Mouse (Mus musculus) MEL (cell line): ENCODE results near the gene Ptprh. TPM values are rescaled to one million over a fixed set of nuclear protein-coding genes. Genes with fewer than 3 reads are reported as not detected.

Source experiments
- DNase-seq: peaks from one replicate; pipeline ENCODE4 v3.0.0; 2011; ENCODE audit warnings: low read depth, low spot score
- H3K27ac ChIP-seq: 2 replicates; pipeline ENCODE4 v1.5.1; 2012; ENCODE audit warnings: low read depth, mild to moderate bottlenecking, control low read depth, low read length, moderate library complexity; ENCODE audit not compliant: control insufficient read depth
- H3K27me3 ChIP-seq, 2 experiments: fragments of 150-350 bp in 1 of 2; sonication (generic) in 1 of 2; 2 replicates each; pipeline ENCODE4 v1.6.1; 2012; ENCODE audit warnings: low read length in 2 of 2, mild to moderate bottlenecking in 2 of 2, improper control_type of control experiment in 1 of 2, moderate library complexity in 1 of 2; ENCODE audit not compliant: insufficient read depth in 2 of 2, control insufficient read depth in 1 of 2
- H3K36me3 ChIP-seq, 2 experiments: 2 replicates each; pipeline ENCODE4 v1.6.1; 2012 to 2014; ENCODE audit warnings: low read length in 2 of 2, improper control_type of control experiment in 1 of 2, inconsistent platforms in 1 of 2, mild to moderate bottlenecking in 1 of 2; ENCODE audit not compliant: insufficient read depth in 2 of 2, control insufficient read depth in 1 of 2
- H3K4me1 ChIP-seq, 2 experiments: fragments of 150-350 bp in 1 of 2; sonication (generic) in 1 of 2; 2 replicates each; pipeline ENCODE4 v1.6.1; 2012; ENCODE audit warnings: low read length in 2 of 2, improper control_type of control experiment in 1 of 2, mild to moderate bottlenecking in 1 of 2; ENCODE audit not compliant: insufficient read depth in 2 of 2, control insufficient read depth in 1 of 2
- H3K4me3 ChIP-seq, 2 experiments: fragments of 150-350 bp in 1 of 2; sonication (generic) in 1 of 2; 2 replicates each; pipeline ENCODE4 v1.5.1; 2012; ENCODE audit warnings: low read depth in 2 of 2, low read length in 2 of 2, mild to moderate bottlenecking in 2 of 2, moderate library complexity in 2 of 2, control low read depth in 1 of 2, improper control_type of control experiment in 1 of 2; ENCODE audit not compliant: control insufficient read depth in 1 of 2, insufficient read depth in 1 of 2
- H3K79me2 ChIP-seq: 2 replicates; pipeline ENCODE4 v1.6.1; 2012; ENCODE audit warnings: mild to moderate bottlenecking, low read length, moderate library complexity; ENCODE audit not compliant: control insufficient read depth, poor library complexity, insufficient read depth
- H3K9ac ChIP-seq: 2 replicates; pipeline ENCODE4 v1.6.1; 2012; ENCODE audit warnings: low read depth, mild to moderate bottlenecking, control low read depth, low read length, moderate library complexity; ENCODE audit not compliant: control insufficient read depth, poor library complexity, severe bottlenecking
- H3K9me3 ChIP-seq: fragments of 150-350 bp; sonication (generic); replicated peaks from 2 replicates; pipeline ENCODE4 v1.6.1; 2012; ENCODE audit warnings: mild to moderate bottlenecking, low read length, improper control_type of control experiment, moderate library complexity; ENCODE audit not compliant: insufficient read depth
- BHLHE40 ChIP-seq: IDR thresholded peaks from 2 replicates; pipeline ENCODE4 v1.6.1; 2012; ENCODE audit warnings: low read depth, mild to moderate bottlenecking, inconsistent platforms, low read length, improper control_type of control experiment, borderline replicate concordance
- CHD1 ChIP-seq: IDR thresholded peaks from 2 replicates; pipeline ENCODE4 v1.6.1; 2012; ENCODE audit warnings: low read depth, mild to moderate bottlenecking, inconsistent platforms, low read length, improper control_type of control experiment
- CHD2 ChIP-seq: IDR thresholded peaks from 2 replicates; pipeline ENCODE4 v1.6.1; 2011; ENCODE audit warnings: low read length, improper control_type of control experiment
- CTCF ChIP-seq, 3 experiments: IDR thresholded peaks in 2 of 3; conservative IDR thresholded peaks in 1 of 3; 2 replicates each; pipeline ENCODE4 v1.5.1; 2011 to 2012; ENCODE audit warnings: low read length in 3 of 3, low read depth in 2 of 3, mild to moderate bottlenecking in 2 of 3, improper control_type of control experiment in 1 of 3, inconsistent platforms in 1 of 3, mixed read lengths in 1 of 3, moderate library complexity in 1 of 3; ENCODE audit not compliant: control insufficient read depth in 1 of 3, insufficient read depth in 1 of 3, poor library complexity in 1 of 3, severe bottlenecking in 1 of 3
- EP300 ChIP-seq, 2 experiments: IDR thresholded peaks; 2 replicates each; pipeline ENCODE4 v1.6.1; 2011; ENCODE audit warnings: improper control_type of control experiment in 2 of 2, low read length in 2 of 2, low read depth in 1 of 2, mild to moderate bottlenecking in 1 of 2
- ETS1 ChIP-seq: IDR thresholded peaks from 2 replicates; pipeline ENCODE4 v1.6.1; 2012; ENCODE audit warnings: low read depth, mild to moderate bottlenecking, inconsistent platforms, low read length, improper control_type of control experiment, moderate library complexity
- KAT2A ChIP-seq: conservative IDR thresholded peaks from 2 replicates; pipeline ENCODE4 v1.6.1; 2012; ENCODE audit warnings: low read depth, low read length, improper control_type of control experiment, inconsistent platforms
- MAFK ChIP-seq: IDR thresholded peaks from 2 replicates; pipeline ENCODE4 v1.6.1; 2011; ENCODE audit warnings: low read depth, mild to moderate bottlenecking, low read length, improper control_type of control experiment, borderline replicate concordance
- MAX ChIP-seq: IDR thresholded peaks from 2 replicates; pipeline ENCODE4 v1.6.1; 2011; ENCODE audit warnings: low read length, improper control_type of control experiment
- MEF2A ChIP-seq: IDR thresholded peaks from 2 replicates; pipeline ENCODE4 v1.6.1; 2014; ENCODE audit warnings: low read depth, mild to moderate bottlenecking, inconsistent platforms, low read length, improper control_type of control experiment; ENCODE audit not compliant: poor library complexity, insufficient replicate concordance, severe bottlenecking; ENCODE audit errors: extremely low read depth
- MYB ChIP-seq: IDR thresholded peaks from 2 replicates; pipeline ENCODE4 v1.6.1; 2011; ENCODE audit warnings: mild to moderate bottlenecking, low read depth, low read length, improper control_type of control experiment
- MYC ChIP-seq: IDR thresholded peaks from 2 replicates; pipeline ENCODE4 v1.6.1; 2011; ENCODE audit warnings: low read depth, mild to moderate bottlenecking, low read length, improper control_type of control experiment, moderate library complexity
- NELFE ChIP-seq: IDR thresholded peaks from 2 replicates; pipeline ENCODE4 v1.6.1; 2011; ENCODE audit warnings: low read depth, low read length, improper control_type of control experiment
- POLR2AphosphoS5 ChIP-seq: IDR thresholded peaks from 2 replicates; pipeline ENCODE4 v1.6.1; 2012; ENCODE audit warnings: low read depth, borderline replicate concordance, mild to moderate bottlenecking, inconsistent platforms, low read length, moderate library complexity, mixed read lengths
- RAD21 ChIP-seq: IDR thresholded peaks from 2 replicates; pipeline ENCODE4 v1.6.1; 2011; ENCODE audit warnings: mild to moderate bottlenecking, low read depth, low read length, improper control_type of control experiment
- RCOR1 ChIP-seq: IDR thresholded peaks from 2 replicates; pipeline ENCODE4 v1.6.1; 2012; ENCODE audit warnings: low read depth, mild to moderate bottlenecking, inconsistent platforms, low read length, improper control_type of control experiment
- SIN3A ChIP-seq: IDR thresholded peaks from 2 replicates; pipeline ENCODE4 v1.6.1; 2012; ENCODE audit warnings: low read length, improper control_type of control experiment, inconsistent platforms
- SMC3 ChIP-seq: IDR thresholded peaks from 2 replicates; pipeline ENCODE4 v1.6.1; 2011; ENCODE audit warnings: low read depth, low read length, improper control_type of control experiment
- TAL1 ChIP-seq: IDR thresholded peaks from 2 replicates; pipeline ENCODE4 v1.6.1; 2012; ENCODE audit warnings: mild to moderate bottlenecking, inconsistent platforms, low read length, moderate library complexity, mixed read lengths
- TBP ChIP-seq: IDR thresholded peaks from 2 replicates; pipeline ENCODE4 v1.8.0; 2011; ENCODE audit warnings: low read depth, low read length, improper control_type of control experiment
- TCF12 ChIP-seq: IDR thresholded peaks from 2 replicates; pipeline ENCODE4 v1.6.1; 2014; ENCODE audit warnings: low read depth, mild to moderate bottlenecking, inconsistent platforms, low read length, improper control_type of control experiment, moderate library complexity
- UBTF ChIP-seq: IDR thresholded peaks from 2 replicates; pipeline ENCODE4 v1.6.1; 2012; ENCODE audit warnings: low read depth, mild to moderate bottlenecking, inconsistent platforms, low read length, improper control_type of control experiment, moderate library complexity, borderline replicate concordance; ENCODE audit not compliant: insufficient read depth
- USF2 ChIP-seq, 2 experiments: IDR thresholded peaks; 2 replicates each; pipeline ENCODE4 v1.6.1; 2011 to 2012; ENCODE audit warnings: improper control_type of control experiment in 2 of 2, low read length in 2 of 2, borderline replicate concordance in 1 of 2, inconsistent platforms in 1 of 2, low read depth in 1 of 2, mild to moderate bottlenecking in 1 of 2; ENCODE audit not compliant: insufficient read depth in 1 of 2
- polyA plus RNA-seq, 2 experiments: library from polyadenylated mRNA; stranded (reverse) in 1 of 2; unstranded in 1 of 2; fragments of >175 nt in 1 of 2; fragments of >200 nt in 1 of 2; gene quantifications; 2 replicates each; pipeline versions ENCODE4 v1.2.1 to v1.2.4; 2012; ENCODE audit warnings: low replicate concordance in 2 of 2, low read depth in 1 of 2; ENCODE audit not compliant: insufficient read length in 2 of 2, insufficient read depth in 1 of 2, missing spikeins in 1 of 2
- total RNA-seq: library from RNA; depleted of rRNA; stranded (reverse); fragments of 300-350 nt; gene quantifications from 2 replicates; pipeline ENCODE4 v1.2.3, GENCODE M21; 2012

Gene Ptprh
- total and polyA plus RNA-seq, 3 experiments: not detected

DNA sequence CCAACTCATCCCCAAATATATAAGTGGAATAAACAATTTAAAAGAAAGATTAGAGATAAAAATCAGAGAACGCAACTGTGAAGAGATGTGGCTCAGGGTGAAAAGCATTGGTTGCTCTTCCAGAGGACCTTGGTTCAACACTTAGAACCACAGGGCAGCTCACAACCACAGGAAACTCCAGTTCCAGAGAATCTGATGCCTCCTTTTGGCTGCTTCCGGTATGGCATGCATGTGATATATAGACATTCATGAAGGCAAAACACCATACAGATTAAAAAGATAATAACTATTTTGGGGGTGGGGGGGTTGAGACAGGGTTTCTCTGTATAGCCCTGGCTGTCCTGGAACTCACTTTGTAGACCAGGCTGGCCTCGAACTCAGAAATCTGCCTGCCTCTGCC lies 41.2 kb downstream of the Ptprh start:
- Histone ChIP-seq H3K4me3 (no peak overlapping the region), H3K36me3 (no peaks in the 10 kb centered on the region), H3K9me3 (no peaks in the 10 kb centered on the region), H3K27me3 (no peaks in the 10 kb centered on the region), H3K79me2 (no peaks in the 10 kb centered on the region), H3K9ac (no peak overlapping the region), H3K27ac (no peak overlapping the region), H3K4me1 (no peaks in the 10 kb centered on the region)
- DNase-seq: peak; percentile 19
- TF ChIP-seq SMC3: peak; percentile 22; the same call in 1 of the 2 replicates
- TF ChIP-seq KAT2A: no peak
- TF ChIP-seq CTCF (IDR thresholded peaks at IDR 0.05 in 2 of 3, conservative IDR thresholded peaks at IDR 0.05 in 1 of 3; ENCODE audit: control insufficient read depth in 1 of 3, insufficient read depth in 1 of 3, low read depth in 2 of 3, low read length in 3 of 3, poor library complexity in 1 of 3, severe bottlenecking in 1 of 3): peak in 2 of 3 experiments; percentile 9 to 24; a peak in 1 of 6 replicates
- TF ChIP-seq USF2 (IDR thresholded peaks at IDR 0.05; ENCODE audit: borderline replicate concordance in 1 of 2, insufficient read depth in 1 of 2, low read depth in 1 of 2, low read length in 2 of 2): no peak
- TF ChIP-seq, all 39 proteins: peak for 2

DNA sequence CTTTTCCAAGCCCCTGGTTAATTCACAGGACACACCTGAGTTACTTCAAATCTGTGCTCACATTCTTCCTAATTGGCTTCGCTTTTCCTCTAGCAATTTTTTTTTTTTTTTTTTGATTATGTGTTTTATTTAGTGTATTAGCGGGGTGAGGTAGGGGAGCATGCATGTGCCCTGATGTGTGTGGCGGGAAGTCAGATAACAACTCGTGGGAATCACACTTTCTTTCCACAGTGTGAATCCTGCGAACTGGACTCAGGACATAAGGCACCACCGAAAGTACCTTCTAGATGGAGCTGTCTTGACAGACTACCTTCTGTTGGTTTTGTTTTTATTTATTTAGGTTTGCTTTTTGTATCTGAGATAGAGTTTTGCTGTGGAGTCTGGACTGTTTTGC lies 46.7 kb downstream of the Ptprh start:
- no peak for TF ChIP-seq CHD1
- TF ChIP-seq RCOR1: no peak
- TF ChIP-seq MEF2A: no peak
- TF ChIP-seq MAFK: no peak
- no peak for TF ChIP-seq CHD2
- TF ChIP-seq TAL1: no peak
- no peak for TF ChIP-seq TCF12
- TF ChIP-seq SMC3: no peak
- no peak for TF ChIP-seq TBP
- TF ChIP-seq MYB: no peak
- no peak for TF ChIP-seq EP300 (IDR thresholded peaks at IDR 0.05; ENCODE audit: low read depth in 1 of 2, low read length in 2 of 2)
- TF ChIP-seq SIN3A: no peak
- TF ChIP-seq NELFE: no peak
- no peak for TF ChIP-seq MAX
- no peak for TF ChIP-seq ETS1
- no peak for TF ChIP-seq MYC
- TF ChIP-seq UBTF: no peak
- no peak for TF ChIP-seq POLR2AphosphoS5
- TF ChIP-seq BHLHE40: no peak
- TF ChIP-seq RAD21: no peak
- TF ChIP-seq, all 39 proteins: peak for 0
- DNase-seq: no peak
- H3K27ac ChIP-seq: no peak overlapping the region
- no peaks in the 10 kb centered on the region for H3K36me3 ChIP-seq
- H3K27me3 ChIP-seq: no peaks in the 10 kb centered on the region; a peak in 4 of 4 replicates
- no peak overlapping the region for H3K9ac ChIP-seq
- no peaks in the 10 kb centered on the region for H3K4me1 ChIP-seq
- H3K79me2 ChIP-seq: no peaks in the 10 kb centered on the region
- H3K9me3 ChIP-seq: no peaks in the 10 kb centered on the region
- H3K4me3 ChIP-seq: no peak overlapping the region
